Comparison of ENCODE assay signal across 9 mouse cellular contexts in the genomic region with DNA sequence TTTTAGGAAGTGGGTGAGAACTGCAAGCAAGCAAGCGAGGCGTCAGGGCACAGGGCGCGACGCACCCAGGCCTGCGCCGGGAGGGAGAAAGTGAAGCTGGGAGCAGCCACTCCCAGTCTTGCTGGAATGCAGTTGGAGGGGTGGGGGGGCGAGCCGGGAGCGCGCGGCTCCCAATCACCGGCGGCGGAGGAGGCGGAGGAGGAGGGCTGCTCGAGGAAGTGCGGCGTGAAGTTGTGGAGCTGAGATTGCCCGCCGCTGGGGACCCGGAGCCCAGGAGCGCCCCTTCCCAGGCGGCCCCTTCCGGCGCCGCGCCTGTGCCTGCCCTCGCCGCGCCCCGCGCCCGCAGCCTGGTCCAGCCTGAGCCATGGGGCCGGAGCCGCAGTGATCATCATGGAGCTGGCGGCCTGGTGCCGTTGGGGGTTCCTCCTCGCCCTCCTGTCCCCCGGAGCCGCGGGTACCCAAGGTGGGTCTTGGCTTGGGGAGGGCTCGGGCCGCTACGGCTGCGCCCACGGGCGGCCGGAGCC. TPM values are rescaled to one million over a fixed set of nuclear protein-coding genes. Genes with fewer than 3 reads are reported as not detected.
DNase-seq lines count a peak whose midpoint lies in the region; ATAC-seq and TF ChIP-seq lines count a peak whose summit lies in the region.
"Had no signal": no experiment of that assay in that cellular context is flagged by ENCODE, and none has a peak within 500 bp of the region (broad histone marks: within the 10 kb centered on the region; RNA-seq: fewer than 3 reads in every experiment).

Gene Erbb2 (plus strand): TSS at position 198 of the 524 bp plus-strand sequence.

- peak within 1 kb of the TSS; percentile 63 for H3K4me3 ChIP-seq in layer of hippocampus, adult 2 months
- H3K4me3 ChIP-seq in lung, postnatal 0 days (ENCODE audit: low read depth, low read length), result peak within 1 kb of the TSS; percentile 97

- no peak for TF ChIP-seq EP300 in lung, postnatal 0 days (IDR thresholded peaks at IDR 0.05)

- H3K27ac ChIP-seq in layer of hippocampus, adult 2 months, result peak within 1 kb of the TSS; percentile 69; the same call in 1 of the 2 replicates
- peak within 1 kb of the TSS; percentile 95 for H3K27ac ChIP-seq in lung, postnatal 0 days (ENCODE audit: low read length)

- peak within 1 kb of the TSS; percentile 90 for H3K4me2 ChIP-seq in lung, postnatal 0 days (replicated peaks; ENCODE audit: low read depth, low read length)

- H3K9me3 ChIP-seq in lung, postnatal 0 days (ENCODE audit: low read length), result no peaks in the 10 kb centered on the region

- H3K4me1 ChIP-seq in lung, postnatal 0 days (ENCODE audit: insufficient read depth, low read depth, low read length), result peaks cover 15% of the 10 kb centered on the region; the same call in 1 of the 2 replicates

- H3K9ac ChIP-seq in lung, postnatal 0 days (replicated peaks; ENCODE audit: low read depth), result peak within 1 kb of the TSS; percentile 88

- 1% methylated on average over 25 of the region's 49 CpGs for WGBS in lung, postnatal 0 days

- H3K36me3 ChIP-seq in lung, postnatal 0 days (ENCODE audit: insufficient read depth, low read length), result no peaks in the 10 kb centered on the region
- no peaks in the 10 kb centered on the region for H3K36me3 ChIP-seq in splenic B cell, adult 2 months (ENCODE audit: control insufficient read depth, insufficient read depth, low read length, poor library complexity, severe bottlenecking)

- no peak for TF ChIP-seq CTCF in layer of hippocampus, adult 2 months (conservative IDR thresholded peaks at IDR 0.05)
- no peak for TF ChIP-seq CTCF in lung, postnatal 0 days (IDR thresholded peaks at IDR 0.05)

- H3K27me3 ChIP-seq in lung, postnatal 0 days (replicated peaks; ENCODE audit: insufficient read depth, low read length), result no peaks in the 10 kb centered on the region
- peaks cover 7% of the 10 kb centered on the region; the same call in 1 of the 2 replicates for H3K27me3 ChIP-seq in splenic B cell, adult 2 months (ENCODE audit: control insufficient read depth, insufficient read depth, low read length, poor library complexity, severe bottlenecking)

- peak; percentile 93 for ATAC-seq in lung, postnatal 0 days
- ATAC-seq in activated CD4-positive, CD25-positive, alpha-beta regulatory T cell, adult 4 months, result no peak

- DNase-seq in layer of hippocampus, adult 2 months (ENCODE audit: low spot score in 2 of 2), result no peak
- no peak for DNase-seq in layer of hippocampus, adult 8-10 months (ENCODE audit: low spot score in 2 of 2)
- peak; percentile 87 for DNase-seq in embryo, embryonic 9.5 days (ENCODE audit: extremely low spot score)
- peak; percentile 66 to 75 for DNase-seq in heart, adult 9 months (ENCODE audit: low spot score in 2 of 2)
- DNase-seq in kidney, adult 9 months, result peak; percentile 81
- peak; percentile 94 for DNase-seq in lung, postnatal 0 days (ENCODE audit: low spot score)
- DNase-seq in splenic B cell, adult 2 months (ENCODE audit: low read depth, low spot score), result peak; percentile 19

RNA-seq across cellular contexts. Expression of gene Erbb2, which starts in this region (rescaled TPM):
- 1 to 10 TPM; 1.9 to 2.8 TPM for total RNA-seq in layer of hippocampus, adult 2 months (2021)
- 1 to 10 TPM; 2.1 to 3.5 (median 2.9) TPM for total RNA-seq in layer of hippocampus, adult 8-10 months (2022)
- 21.2 and 23.6 TPM in 2 replicates for polyA plus RNA-seq in lung, postnatal 0 days (2015; fragmentation: Nextera tagmentation; extraction: Ambion mirVana)
- polyA plus RNA-seq in activated CD4-positive, CD25-positive, alpha-beta regulatory T cell, adult 4 months (2017; shearing (Covaris generic)), result under 1 TPM in 1 of 2 experiments, not detected in 1; 0.07 TPM
- total RNA-seq: MEL had no signal

Comparison
In these comparisons a context has a peak if more than half of its experiments do, and no peak if none do; other contexts are left out.
1. RNA of gene Erbb2 (polyA plus RNA-seq): 21.2 to 23.6 TPM in lung, postnatal 0 days; 0.07 TPM in activated CD4-positive, CD25-positive, alpha-beta regulatory T cell, adult 4 months; every median in the first group is over 10 times any median in the second.
2. DNase-seq: peak in embryo, embryonic 9.5 days (single experiment), heart, adult 9 months (2 of 2), kidney, adult 9 months (single experiment), lung, postnatal 0 days (single experiment) and splenic B cell, adult 2 months (single experiment); none in layer of hippocampus, adult 2 months (0 of 2) and layer of hippocampus, adult 8-10 months (0 of 2).